Mouse (Mus musculus): ENCODE data around the gene Nol7. TPM values are rescaled to one million over a fixed set of nuclear protein-coding genes. Genes with fewer than 3 reads are reported as not detected.

Nol7 gene
- total RNA-seq (2014; rRNA removed): 92.9 and 139 TPM in 2 replicates
- polyA plus RNA-seq (2015; fragmentation: Nextera tagmentation; extraction: Ambion mirVana): 179 and 245 TPM in 2 replicates

GRCm38 (mm10) chr13:43398297-43399080 is at the start of gene Nol7:
Gene Nol7, plus strand, starts transcription at chr13:43398390.
- peak; percentile 98 for DNase-seq
- Histone ChIP-seq H3K36me3 (ENCODE audit: insufficient read depth) (peaks cover 29% of the 10 kb centered on the region), H3K4me3 (ENCODE audit: low read depth, low read length) (peak within 1 kb of the TSS; percentile 86), H3K4me2 (ENCODE audit: low read depth) (peak within 1 kb of the TSS; percentile 48), H3K4me1 (ENCODE audit: insufficient read depth) (no peaks in the 10 kb centered on the region), H3K27me3 (ENCODE audit: insufficient read depth, low read length) (no peaks in the 10 kb centered on the region), H3K9ac (peak within 1 kb of the TSS; percentile 88), H3K9me3 (ENCODE audit: low read length) (no peaks in the 10 kb centered on the region), H3K27ac (ENCODE audit: low read depth, low read length) (peak within 1 kb of the TSS; percentile 95)
- ATAC-seq: peak; percentile 95
- peak; percentile 93 for TF ChIP-seq CTCF (IDR thresholded peaks at IDR 0.05; ENCODE audit: low read depth)
- WGBS: 2% methylated on average over 72 of the region's 72 CpGs

GRCm38 (mm10) chr13:43349376-43349775 is 48.8 kb upstream of the Nol7 start:
- H3K4me3 ChIP-seq (ENCODE audit: low read depth, low read length): no peak overlapping the region
- H3K4me2 ChIP-seq (ENCODE audit: low read depth): no peak overlapping the region
- H3K9me3 ChIP-seq (ENCODE audit: low read length): no peaks in the 10 kb centered on the region
- H3K4me1 ChIP-seq (ENCODE audit: insufficient read depth): no peaks in the 10 kb centered on the region
- ATAC-seq (no peak), DNase-seq (no peak)
- H3K27me3 ChIP-seq (ENCODE audit: insufficient read depth, low read length): no peaks in the 10 kb centered on the region
- no peak overlapping the region for H3K27ac ChIP-seq (ENCODE audit: low read depth, low read length)
- 82% methylated on average over 8 of the region's 8 CpGs for WGBS
- no peak for TF ChIP-seq CTCF (IDR thresholded peaks at IDR 0.05; ENCODE audit: low read depth)
- no peaks in the 10 kb centered on the region for H3K36me3 ChIP-seq (ENCODE audit: insufficient read depth)
- no peak overlapping the region for H3K9ac ChIP-seq

GRCm38 (mm10) chr13:43350489-43351169 is 47.6 kb upstream of the Nol7 start:
- no peaks in the 10 kb centered on the region for H3K4me1 ChIP-seq (ENCODE audit: insufficient read depth)
- no peak for ATAC-seq
- no peak overlapping the region for H3K4me3 ChIP-seq (ENCODE audit: low read depth, low read length)
- H3K36me3 ChIP-seq (ENCODE audit: insufficient read depth): no peaks in the 10 kb centered on the region
- H3K9ac ChIP-seq: no peak overlapping the region
- H3K4me2 ChIP-seq (ENCODE audit: low read depth): no peak overlapping the region
- no peak for DNase-seq
- WGBS: 78% methylated on average over 9 of the region's 9 CpGs
- TF ChIP-seq CTCF (IDR thresholded peaks at IDR 0.05; ENCODE audit: low read depth): no peak
- no peak overlapping the region for H3K27ac ChIP-seq (ENCODE audit: low read depth, low read length)
- H3K9me3 ChIP-seq (ENCODE audit: low read length): no peaks in the 10 kb centered on the region
- no peaks in the 10 kb centered on the region for H3K27me3 ChIP-seq (ENCODE audit: insufficient read depth, low read length)

DNA sequence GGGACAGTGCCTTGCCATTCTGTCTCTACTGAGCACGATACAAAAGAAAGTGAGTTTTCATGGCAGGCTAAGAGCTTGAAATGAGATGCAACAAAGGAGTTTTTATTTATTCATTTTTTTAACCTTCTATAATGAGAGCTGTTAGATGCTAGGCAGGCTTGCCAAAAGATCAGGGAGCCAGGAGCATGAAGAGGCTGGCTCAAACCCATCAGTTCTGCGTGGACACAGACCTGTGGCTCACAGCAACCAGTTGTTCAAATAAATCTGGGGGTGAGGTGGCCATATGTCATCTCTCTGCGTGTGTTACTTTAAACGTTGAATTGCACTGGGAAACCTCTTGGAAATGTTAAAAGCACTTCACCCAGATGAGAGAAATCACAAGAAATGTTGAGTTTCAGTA is 44.8 kb upstream of the Nol7 start:
- WGBS: 44% methylated on average over 4 of the region's 4 CpGs
- Histone ChIP-seq H3K9me3 (ENCODE audit: low read length) (no peaks in the 10 kb centered on the region), H3K27me3 (ENCODE audit: insufficient read depth, low read length) (no peaks in the 10 kb centered on the region), H3K4me3 (ENCODE audit: low read depth, low read length) (no peak overlapping the region), H3K36me3 (ENCODE audit: insufficient read depth) (no peaks in the 10 kb centered on the region), H3K27ac (ENCODE audit: low read depth, low read length) (no peak overlapping the region), H3K4me2 (ENCODE audit: low read depth) (no peak overlapping the region), H3K4me1 (ENCODE audit: insufficient read depth) (no peaks in the 10 kb centered on the region), H3K9ac (no peak overlapping the region)
- ATAC-seq: no peak
- DNase-seq: no peak
- no peak for TF ChIP-seq CTCF (IDR thresholded peaks at IDR 0.05; ENCODE audit: low read depth)

DNA sequence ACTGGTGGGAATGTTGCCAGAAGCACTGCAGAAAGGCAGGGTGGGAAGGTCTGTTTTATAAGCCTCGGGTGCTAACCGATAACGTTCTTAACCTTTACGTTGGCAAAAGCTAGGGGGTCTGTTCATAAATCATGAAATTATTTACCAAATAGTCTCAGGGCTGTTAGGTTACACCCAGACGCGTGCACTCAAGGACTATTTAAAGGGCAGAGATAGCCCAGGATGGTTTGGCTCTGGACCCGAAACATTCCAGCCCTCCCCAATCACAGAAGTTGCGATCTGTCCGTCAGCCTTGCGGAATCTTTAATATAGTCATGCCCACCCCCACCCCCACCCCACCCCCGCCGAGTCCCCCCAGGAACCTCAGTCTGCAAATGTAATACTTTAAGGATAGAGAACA is 43.8 kb upstream of the Nol7 start:
- Histone ChIP-seq H3K4me2 (ENCODE audit: low read depth) (no peak overlapping the region), H3K27me3 (ENCODE audit: insufficient read depth, low read length) (no peaks in the 10 kb centered on the region), H3K4me1 (ENCODE audit: insufficient read depth) (no peaks in the 10 kb centered on the region), H3K9me3 (ENCODE audit: low read length) (no peaks in the 10 kb centered on the region), H3K27ac (ENCODE audit: low read depth, low read length) (no peak overlapping the region), H3K9ac (no peak overlapping the region), H3K4me3 (ENCODE audit: low read depth, low read length) (no peak overlapping the region), H3K36me3 (ENCODE audit: insufficient read depth) (no peaks in the 10 kb centered on the region)
- ATAC-seq (no peak), DNase-seq (no peak)
- TF ChIP-seq CTCF (IDR thresholded peaks at IDR 0.05; ENCODE audit: low read depth): no peak
- whole genome bisulfite sequencing: 84% methylated on average over 12 of the region's 12 CpGs

- Histone ChIP-seq H3K27me3 (ENCODE audit: insufficient read depth, low read length) (no peaks in the 10 kb centered on the region), H3K27ac (ENCODE audit: low read depth, low read length) (no peak overlapping the region), H3K4me3 (ENCODE audit: low read depth, low read length) (no peak overlapping the region), H3K4me1 (ENCODE audit: insufficient read depth) (no peaks in the 10 kb centered on the region), H3K9ac (no peak overlapping the region), H3K9me3 (ENCODE audit: low read length) (no peaks in the 10 kb centered on the region), H3K4me2 (ENCODE audit: low read depth) (no peak overlapping the region), H3K36me3 (ENCODE audit: insufficient read depth) (no peaks in the 10 kb centered on the region)
- WGBS: 86% methylated on average over 14 of the region's 14 CpGs
- ATAC-seq: no peak
- TF ChIP-seq CTCF (IDR thresholded peaks at IDR 0.05; ENCODE audit: low read depth): no peak
- DNase-seq: no peak
These were observed 41.7 kb upstream of the Nol7 start for GRCm38 (mm10) chr13:43356346-43357125.

All from forebrain, postnatal 0 days (tissue).